Mouse (Mus musculus): Measurements from ENCODE around the gene Cdk5rap3.
A peak's percentile ranks its signal among the peaks of the same experiment; 100 is the strongest.

Gene Cdk5rap3

GRCm38 (mm10) chr11:96895886-96896285 is 20.4 kb downstream of the Cdk5rap3 start:
- DNase-seq (ENCODE audit: extremely low spot score), result no peak

GRCm38 (mm10) chr11:96893203-96893842 is 23.0 kb downstream of the Cdk5rap3 start:
- peak; percentile 25 for DNase-seq (ENCODE audit: extremely low spot score)

- DNase-seq (ENCODE audit: extremely low spot score), result peak; percentile 85
These were observed 24.3 kb downstream of the Cdk5rap3 start for GRCm38 (mm10) chr11:96891784-96892527.

- no peak for DNase-seq (ENCODE audit: extremely low spot score)
These were observed 29.3 kb downstream of the Cdk5rap3 start for GRCm38 (mm10) chr11:96886942-96887546.

GRCm38 (mm10) chr11:96885901-96886340 is 30.4 kb downstream of the Cdk5rap3 start:
- DNase-seq (ENCODE audit: extremely low spot score), result no peak

GRCm38 (mm10) chr11:96880296-96880695 is 36.0 kb downstream of the Cdk5rap3 start:
- no peak for DNase-seq (ENCODE audit: extremely low spot score)

GRCm38 (mm10) chr11:96879359-96879758 is 36.9 kb downstream of the Cdk5rap3 start:
- peak; percentile 67 for DNase-seq (ENCODE audit: extremely low spot score)

- no peak for DNase-seq (ENCODE audit: extremely low spot score)
These were observed 37.6 kb downstream of the Cdk5rap3 start for GRCm38 (mm10) chr11:96878715-96879114.

- no peak for DNase-seq (ENCODE audit: extremely low spot score)
These were observed 39.2 kb downstream of the Cdk5rap3 start for GRCm38 (mm10) chr11:96877071-96877470.

- peak; percentile 85 for DNase-seq (ENCODE audit: extremely low spot score)
These were observed 39.8 kb downstream of the Cdk5rap3 start for GRCm38 (mm10) chr11:96876300-96877040.

- DNase-seq (ENCODE audit: extremely low spot score), result peak; percentile 93
These were observed 40.6 kb downstream of the Cdk5rap3 start for GRCm38 (mm10) chr11:96875745-96876144.

- no peak for DNase-seq (ENCODE audit: extremely low spot score)
These were observed 41.0 kb downstream of the Cdk5rap3 start for GRCm38 (mm10) chr11:96875270-96875669.

GRCm38 (mm10) chr11:96873601-96874140 is 42.6 kb downstream of the Cdk5rap3 start:
- peak; percentile 87 for DNase-seq (ENCODE audit: extremely low spot score)

GRCm38 (mm10) chr11:96872441-96873379 is 43.6 kb downstream of the Cdk5rap3 start:
- DNase-seq (ENCODE audit: extremely low spot score), result peak; percentile 82

- peak; percentile 78 for DNase-seq (ENCODE audit: extremely low spot score)
These were observed 49.1 kb downstream of the Cdk5rap3 start for GRCm38 (mm10) chr11:96867149-96867548.

GRCm38 (mm10) chr11:96863206-96863995 is 52.9 kb downstream of the Cdk5rap3 start:
- DNase-seq (ENCODE audit: extremely low spot score), result peak; percentile 79

- no peak for DNase-seq (ENCODE audit: extremely low spot score)
These were observed 53.8 kb downstream of the Cdk5rap3 start for GRCm38 (mm10) chr11:96862534-96862933.

GRCm38 (mm10) chr11:96861878-96862289 is 54.4 kb downstream of the Cdk5rap3 start:
- peak; percentile 97 for DNase-seq (ENCODE audit: extremely low spot score)

- no peak for DNase-seq (ENCODE audit: extremely low spot score)
These were observed 54.9 kb downstream of the Cdk5rap3 start for GRCm38 (mm10) chr11:96861446-96861845.

GRCm38 (mm10) chr11:96860564-96860963 is 55.7 kb downstream of the Cdk5rap3 start:
- peak; percentile 85 for DNase-seq (ENCODE audit: extremely low spot score)
